Mouse (Mus musculus): ENCODE results near the gene Cbx7. TPM values are rescaled to one million over a fixed set of nuclear protein-coding genes. Genes with fewer than 3 reads are reported as not detected.

The Cbx7 gene
- polyA plus RNA-seq, 1 experiment, result 32.8 TPM

- WGBS, result 22% methylated on average over 7 of the region's 7 CpGs
These were observed 13.2 kb upstream of the Cbx7 start for GRCm38 (mm10) chr15:79984152-79984551.

GRCm38 (mm10) chr15:79980716-79981115, 9.8 kb upstream of the Cbx7 start:
- Histone ChIP-seq H3K4me3 (ENCODE audit: low read depth, low read length) (no peak overlapping the region), H3K27ac (ENCODE audit: insufficient read depth, low read depth, low read length) (no peak overlapping the region), H3K36me3 (ENCODE audit: control insufficient read depth, insufficient read depth, low read length) (no peaks in the 10 kb centered on the region), H3K4me1 (ENCODE audit: control insufficient read depth, insufficient read depth, insufficient read length, low read length) (no peaks in the 10 kb centered on the region), H3K27me3 (ENCODE audit: control insufficient read depth, insufficient read depth, low read length) (no peaks in the 10 kb centered on the region)
- WGBS, result 71% methylated on average over 11 of the region's 11 CpGs
- TF ChIP-seq POLR2A (IDR thresholded peaks at IDR 0.05; ENCODE audit: low read depth, low read length) (no peak), CTCF (IDR thresholded peaks at IDR 0.05; ENCODE audit: extremely low read depth, insufficient read length, insufficient replicate concordance, low read depth, low read length) (no peak)

More at GRCm38 (mm10) chr15:79984152-79984551, 13.2 kb upstream of the Cbx7 start:
- TF ChIP-seq POLR2A (IDR thresholded peaks at IDR 0.05; ENCODE audit: low read depth, low read length) (no peak), CTCF (IDR thresholded peaks at IDR 0.05; ENCODE audit: extremely low read depth, insufficient read length, insufficient replicate concordance, low read depth, low read length) (no peak)
- H3K27ac ChIP-seq (ENCODE audit: insufficient read depth, low read depth, low read length), result no peak overlapping the region
- H3K27me3 ChIP-seq (ENCODE audit: control insufficient read depth, insufficient read depth, low read length), result no peaks in the 10 kb centered on the region
- no peaks in the 10 kb centered on the region for H3K36me3 ChIP-seq (ENCODE audit: control insufficient read depth, insufficient read depth, low read length)
- no peaks in the 10 kb centered on the region for H3K4me1 ChIP-seq (ENCODE audit: control insufficient read depth, insufficient read depth, insufficient read length, low read length)
- no peak overlapping the region for H3K4me3 ChIP-seq (ENCODE audit: low read depth, low read length)

GRCm38 (mm10) chr15:79972186-79972585, 1.3 kb upstream of the Cbx7 start:
- no peaks in the 10 kb centered on the region for H3K27me3 ChIP-seq (ENCODE audit: control insufficient read depth, insufficient read depth, low read length)
- H3K36me3 ChIP-seq (ENCODE audit: control insufficient read depth, insufficient read depth, low read length), result no peaks in the 10 kb centered on the region
- TF ChIP-seq CTCF (IDR thresholded peaks at IDR 0.05; ENCODE audit: extremely low read depth, insufficient read length, insufficient replicate concordance, low read depth, low read length) (no peak), POLR2A (IDR thresholded peaks at IDR 0.05; ENCODE audit: low read depth, low read length) (no peak)
- no peak overlapping the region for H3K27ac ChIP-seq (ENCODE audit: insufficient read depth, low read depth, low read length)
- WGBS, result 96% methylated on average over 11 of the region's 11 CpGs
- H3K4me1 ChIP-seq (ENCODE audit: control insufficient read depth, insufficient read depth, insufficient read length, low read length), result no peaks in the 10 kb centered on the region
- H3K4me3 ChIP-seq (ENCODE audit: low read depth, low read length), result no peak overlapping the region

DNA sequence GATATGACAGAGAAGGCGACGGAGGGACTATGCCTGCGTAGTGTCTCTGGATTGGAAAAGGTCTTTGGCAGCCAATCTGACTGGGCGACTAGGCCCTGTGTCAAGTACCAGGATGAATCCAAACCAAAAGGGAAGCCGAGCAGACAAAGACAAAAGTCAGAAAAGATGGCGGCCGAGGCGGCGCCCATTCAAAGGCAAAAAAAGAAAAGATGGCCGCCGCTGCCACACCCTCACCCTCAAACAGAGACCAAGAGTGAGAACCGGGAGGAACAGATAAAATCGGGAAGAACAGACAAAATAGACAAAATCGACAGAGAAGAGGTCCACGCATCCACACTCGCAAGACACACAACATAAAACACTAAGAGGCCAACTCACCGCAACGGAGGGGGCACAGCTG, 428 bp downstream of the Cbx7 start:
- no peak overlapping the region for H3K27ac ChIP-seq (ENCODE audit: insufficient read depth, low read depth, low read length)
- no peaks in the 10 kb centered on the region for H3K36me3 ChIP-seq (ENCODE audit: control insufficient read depth, insufficient read depth, low read length)
- H3K27me3 ChIP-seq (ENCODE audit: control insufficient read depth, insufficient read depth, low read length), result no peaks in the 10 kb centered on the region
- H3K4me1 ChIP-seq (ENCODE audit: control insufficient read depth, insufficient read depth, insufficient read length, low read length), result no peaks in the 10 kb centered on the region
- no peak overlapping the region for H3K4me3 ChIP-seq (ENCODE audit: low read depth, low read length)
- 91% methylated on average over 18 of the region's 18 CpGs for WGBS
- TF ChIP-seq CTCF (IDR thresholded peaks at IDR 0.05; ENCODE audit: extremely low read depth, insufficient read length, insufficient replicate concordance, low read depth, low read length), result no peak
- no peak for TF ChIP-seq POLR2A (IDR thresholded peaks at IDR 0.05; ENCODE audit: low read depth, low read length)

DNA sequence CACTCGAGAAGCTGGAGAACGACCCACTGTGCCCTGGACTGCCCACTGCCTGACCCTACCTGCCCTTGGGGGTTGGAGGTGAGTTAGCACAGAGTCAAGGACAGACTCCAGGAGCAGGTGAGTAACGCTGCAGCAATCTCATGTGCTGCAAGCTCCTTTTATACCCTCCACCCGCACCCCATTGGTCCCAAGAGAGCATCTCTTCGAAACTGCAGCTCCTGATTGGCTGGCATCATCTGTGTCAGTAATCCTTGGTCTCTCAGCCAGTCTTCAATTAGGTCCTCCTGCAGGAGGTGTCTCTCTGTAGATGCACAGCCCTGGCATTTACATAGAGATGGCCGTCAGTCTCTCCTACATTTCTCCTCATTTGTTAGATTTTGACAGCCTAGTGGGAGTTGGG, 3.6 kb downstream of the Cbx7 start:
- H3K36me3 ChIP-seq (ENCODE audit: control insufficient read depth, insufficient read depth, low read length), result no peaks in the 10 kb centered on the region
- H3K27me3 ChIP-seq (ENCODE audit: control insufficient read depth, insufficient read depth, low read length), result no peaks in the 10 kb centered on the region
- TF ChIP-seq CTCF (IDR thresholded peaks at IDR 0.05; ENCODE audit: extremely low read depth, insufficient read length, insufficient replicate concordance, low read depth, low read length) (no peak), POLR2A (IDR thresholded peaks at IDR 0.05; ENCODE audit: low read depth, low read length) (no peak)
- H3K4me3 ChIP-seq (ENCODE audit: low read depth, low read length), result no peak overlapping the region
- WGBS, result 80% methylated on average over 6 of the region's 6 CpGs
- no peaks in the 10 kb centered on the region for H3K4me1 ChIP-seq (ENCODE audit: control insufficient read depth, insufficient read depth, insufficient read length, low read length)
- H3K27ac ChIP-seq (ENCODE audit: insufficient read depth, low read depth, low read length), result no peak overlapping the region

DNA sequence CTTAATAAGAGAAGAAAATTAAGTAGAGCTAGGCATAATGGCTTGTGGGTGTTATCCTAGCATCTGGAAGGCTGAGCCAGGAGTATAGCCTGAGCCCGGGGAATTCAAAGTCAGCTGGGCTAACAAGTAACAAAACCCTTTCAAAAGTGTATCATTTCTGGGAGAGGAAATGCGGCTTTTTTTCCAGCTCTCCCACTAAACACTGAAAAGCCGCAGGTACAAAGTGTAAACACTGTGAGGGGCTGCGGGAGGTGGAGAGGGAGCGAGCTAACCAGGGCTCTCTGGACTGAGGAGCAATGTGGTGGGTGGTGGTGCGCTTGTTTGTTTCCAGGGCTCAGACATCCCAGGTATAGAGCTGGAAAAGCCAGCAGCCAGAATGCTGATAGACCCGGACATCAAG, 6.5 kb downstream of the Cbx7 start:
- Histone ChIP-seq H3K4me3 (ENCODE audit: low read depth, low read length) (no peak overlapping the region), H3K27ac (ENCODE audit: insufficient read depth, low read depth, low read length) (no peak overlapping the region), H3K36me3 (ENCODE audit: control insufficient read depth, insufficient read depth, low read length) (no peaks in the 10 kb centered on the region), H3K27me3 (ENCODE audit: control insufficient read depth, insufficient read depth, low read length) (no peaks in the 10 kb centered on the region), H3K4me1 (ENCODE audit: control insufficient read depth, insufficient read depth, insufficient read length, low read length) (no peaks in the 10 kb centered on the region)
- TF ChIP-seq POLR2A (IDR thresholded peaks at IDR 0.05; ENCODE audit: low read depth, low read length) (no peak), CTCF (IDR thresholded peaks at IDR 0.05; ENCODE audit: extremely low read depth, insufficient read length, insufficient replicate concordance, low read depth, low read length) (no peak)
- 73% methylated on average over 7 of the region's 7 CpGs for WGBS

- no peaks in the 10 kb centered on the region for H3K4me1 ChIP-seq (ENCODE audit: control insufficient read depth, insufficient read depth, insufficient read length, low read length)
- H3K4me3 ChIP-seq (ENCODE audit: low read depth, low read length), result no peak overlapping the region
- H3K27me3 ChIP-seq (ENCODE audit: control insufficient read depth, insufficient read depth, low read length), result no peaks in the 10 kb centered on the region
- no peak overlapping the region for H3K27ac ChIP-seq (ENCODE audit: insufficient read depth, low read depth, low read length)
- H3K36me3 ChIP-seq (ENCODE audit: control insufficient read depth, insufficient read depth, low read length), result no peaks in the 10 kb centered on the region
- WGBS, result 86% methylated on average over 18 of the region's 18 CpGs
- TF ChIP-seq CTCF (IDR thresholded peaks at IDR 0.05; ENCODE audit: extremely low read depth, insufficient read length, insufficient replicate concordance, low read depth, low read length) (no peak), POLR2A (IDR thresholded peaks at IDR 0.05; ENCODE audit: low read depth, low read length) (no peak)
These were observed 8.3 kb downstream of the Cbx7 start for GRCm38 (mm10) chr15:79962661-79963060.

Data from small intestine, adult 2 months (tissue).